Mouse (Mus musculus): ENCODE results near the gene Higd1a.

Higd1a gene

DNA sequence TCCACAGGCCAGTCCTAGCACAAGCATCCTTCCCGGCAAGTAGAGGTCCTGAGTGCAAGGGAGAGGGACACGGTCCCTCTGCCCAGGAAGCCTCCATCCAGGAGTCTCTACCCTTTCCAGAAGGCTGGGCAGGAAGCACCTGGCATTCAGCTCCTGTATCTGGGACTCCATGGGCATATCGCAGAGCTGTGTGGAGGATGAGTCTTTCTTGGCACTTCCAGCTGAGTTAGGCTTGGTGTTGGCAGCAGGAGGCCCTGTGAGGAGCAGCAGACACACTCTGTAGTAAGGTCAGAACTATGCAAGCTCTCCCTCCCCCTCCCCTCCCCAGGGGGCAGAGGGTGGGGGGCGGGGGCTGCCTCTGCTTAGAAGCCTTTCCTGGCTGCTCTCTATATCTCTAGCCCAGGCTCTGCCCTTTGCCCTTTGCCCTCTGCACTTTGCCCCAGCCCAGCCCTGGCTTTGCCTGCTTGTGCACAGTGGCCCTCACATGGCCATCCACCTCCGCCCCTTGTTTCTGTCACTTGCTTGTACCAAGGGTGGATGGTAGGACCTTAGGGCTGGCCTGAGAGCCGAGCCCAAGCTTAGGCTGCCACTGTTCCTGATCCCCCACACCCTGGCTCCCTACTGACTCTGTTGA is 59.2 kb downstream of the Higd1a start:
- no peak for DNase-seq (ENCODE audit: extremely low spot score, low spot score)

All from neural tube, embryonic 10.5 days (tissue).